Mouse (Mus musculus) hindbrain, postnatal 0 days (tissue): ENCODE results near the gene Tdrd7. TPM values are rescaled to one million over a fixed set of nuclear protein-coding genes. Genes with fewer than 3 reads are reported as not detected.
A peak's percentile ranks its signal among the peaks of the same experiment; 100 is the strongest.

Source experiments
- ATAC-seq: fragments of 200-750 bp; cut with Nextera tagmentation; 2 replicates; pipeline ENCODE4 v1.8.0; 2017; ENCODE audit warnings: mild to moderate bottlenecking, moderate TSS enrichment, moderate library complexity
- DNase-seq: peaks from one replicate; pipeline ENCODE4 v3.0.0-alpha.2; 2015; ENCODE audit warnings: low spot score
- H3K27ac ChIP-seq: fragments of 300-500 bp; sonication (generic); 2 replicates; pipeline ENCODE4 v1.5.1; 2014; ENCODE audit warnings: mild to moderate bottlenecking
- H3K27me3 ChIP-seq: fragments of 300-500 bp; sonication (generic); 2 replicates; pipeline ENCODE4 v1.6.1; 2014; ENCODE audit warnings: low read length, mixed read lengths; ENCODE audit not compliant: insufficient read depth
- H3K36me3 ChIP-seq: fragments of 300-500 bp; sonication (generic); 2 replicates; pipeline ENCODE4 v1.6.1; 2014; ENCODE audit warnings: low read length, mixed read lengths; ENCODE audit not compliant: insufficient read depth
- H3K4me1 ChIP-seq: fragments of 300-500 bp; sonication (generic); 2 replicates; pipeline ENCODE4 v1.6.1; 2014; ENCODE audit warnings: antibody characterized with exemption, low read length, mixed read lengths; ENCODE audit not compliant: insufficient read depth
- H3K4me2 ChIP-seq: fragments of 300-500 bp; sonication (generic); 2 replicates; pipeline ENCODE4 v1.6.1; 2014; ENCODE audit warnings: low read depth, mild to moderate bottlenecking, low read length, moderate library complexity, mixed read lengths
- H3K4me3 ChIP-seq: fragments of 300-500 bp; sonication (generic); 2 replicates; pipeline ENCODE4 v1.5.1; 2014; ENCODE audit warnings: low read length
- H3K9ac ChIP-seq: fragments of 300-500 bp; sonication (generic); replicated peaks from 2 replicates; pipeline ENCODE4 v1.6.1; 2014; ENCODE audit warnings: mild to moderate bottlenecking, low read length, moderate library complexity, mixed read lengths
- H3K9me3 ChIP-seq: fragments of 300-500 bp; sonication (generic); 2 replicates; pipeline ENCODE4 v1.6.1; 2016; ENCODE audit warnings: low read length, mixed read lengths
- CTCF ChIP-seq: IDR thresholded peaks from 2 replicates; pipeline ENCODE4 v1.5.1; 2016; ENCODE audit warnings: antibody characterized with exemption, control low read depth, low read depth
- WGBS: fragments of 180-500 bp; shearing (Covaris S2); extraction: QIAGEN DNeasy Blood & Tissue Kit; methylation state at CpG from one replicate; pipeline ENCODE4 v1.1.7; 2014; 5-methylcytosine and 5-hydroxymethylcytosine counted together
- polyA plus RNA-seq: library from polyadenylated mRNA; unstranded; fragments of >200 nt; fragmentation: Nextera tagmentation; extraction: Ambion mirVana; gene quantifications from 2 replicates; pipeline ENCODE4 v1.2.1, GENCODE M21; 2015
- total RNA-seq: library from RNA; depleted of rRNA; stranded (reverse); fragments of >200 nt; gene quantifications from 2 replicates; pipeline ENCODE4 v1.2.3, GENCODE M21; 2014

Tdrd7 gene
- total and polyA plus RNA-seq, 2 experiments from 2014 or later, result 26.1 to 31.3 TPM

- TF ChIP-seq CTCF, result no peak
- WGBS, result 53% methylated on average over 8 of the region's 8 CpGs
- 0 out of 2 replicates have a peak, but pooled peaks cover 10% of the 10 kb centered on the region for H3K4me1 ChIP-seq
- no peak overlapping the region for H3K27ac ChIP-seq
- H3K4me2 ChIP-seq, result no peak overlapping the region
- no peak overlapping the region for H3K4me3 ChIP-seq
- no peaks in the 10 kb centered on the region for H3K36me3 ChIP-seq
- no peak overlapping the region for H3K9ac ChIP-seq
- ATAC-seq (no peak; the same call in 1 of the 2 replicates), DNase-seq (peak; percentile 28)
- H3K27me3 ChIP-seq, result no peaks in the 10 kb centered on the region
- no peaks in the 10 kb centered on the region for H3K9me3 ChIP-seq
These were observed 100.7 kb downstream of the Tdrd7 start for GRCm38 (mm10) chr4:46065695-46066340.

- 90% methylated on average over 3 of the region's 3 CpGs for WGBS
- DNase-seq (no peak), ATAC-seq (no peak)
- TF ChIP-seq CTCF, result no peak
- H3K27me3 ChIP-seq, result no peaks in the 10 kb centered on the region
- H3K4me2 ChIP-seq, result no peak overlapping the region
- H3K27ac ChIP-seq, result no peak overlapping the region
- H3K4me3 ChIP-seq, result no peak overlapping the region
- H3K9me3 ChIP-seq, result no peaks in the 10 kb centered on the region
- no peak overlapping the region for H3K9ac ChIP-seq
- no peaks in the 10 kb centered on the region for H3K36me3 ChIP-seq
- 0 out of 2 replicates have a peak, but pooled peaks cover 10% of the 10 kb centered on the region for H3K4me1 ChIP-seq
These were observed 102.9 kb downstream of the Tdrd7 start for GRCm38 (mm10) chr4:46068060-46068459.

GRCm38 (mm10) chr4:46068573-46068972 lies 103.4 kb downstream of the Tdrd7 start:
- no peak overlapping the region for H3K9ac ChIP-seq
- H3K4me2 ChIP-seq, result no peak overlapping the region
- H3K27ac ChIP-seq, result no peak overlapping the region
- no peak overlapping the region for H3K4me3 ChIP-seq
- H3K36me3 ChIP-seq, result no peaks in the 10 kb centered on the region
- no peaks in the 10 kb centered on the region for H3K9me3 ChIP-seq
- DNase-seq (no peak), ATAC-seq (no peak)
- no peaks in the 10 kb centered on the region for H3K27me3 ChIP-seq
- WGBS, result 46% methylated on average over 1 of the region's 1 CpGs
- 0 out of 2 replicates have a peak, but pooled peaks cover 10% of the 10 kb centered on the region for H3K4me1 ChIP-seq
- TF ChIP-seq CTCF, result no peak

GRCm38 (mm10) chr4:46069851-46070482 lies 104.8 kb downstream of the Tdrd7 start:
- Histone ChIP-seq H3K4me3 (no peak overlapping the region), H3K27ac (no peak overlapping the region), H3K4me2 (no peak overlapping the region), H3K9me3 (no peaks in the 10 kb centered on the region), H3K36me3 (no peaks in the 10 kb centered on the region), H3K27me3 (no peaks in the 10 kb centered on the region), H3K4me1 (0 out of 2 replicates have a peak, but pooled peaks cover 10% of the 10 kb centered on the region), H3K9ac (no peak overlapping the region)
- 41% methylated on average over 6 of the region's 6 CpGs for WGBS
- TF ChIP-seq CTCF, result no peak
- peak; percentile 14 for DNase-seq
- no peak for ATAC-seq

- DNase-seq (no peak), ATAC-seq (no peak)
- no peak overlapping the region for H3K27ac ChIP-seq
- TF ChIP-seq CTCF, result no peak
- no peaks in the 10 kb centered on the region for H3K27me3 ChIP-seq
- H3K9ac ChIP-seq, result no peak overlapping the region
- no peak overlapping the region for H3K4me2 ChIP-seq
- no peaks in the 10 kb centered on the region for H3K36me3 ChIP-seq
- no peaks in the 10 kb centered on the region for H3K9me3 ChIP-seq
- 80% methylated on average over 6 of the region's 6 CpGs for WGBS
- H3K4me1 ChIP-seq, result no peaks in the 10 kb centered on the region
- no peak overlapping the region for H3K4me3 ChIP-seq
These were observed 107.5 kb downstream of the Tdrd7 start for GRCm38 (mm10) chr4:46072631-46073030.

- Histone ChIP-seq H3K27ac (no peak overlapping the region), H3K4me2 (no peak overlapping the region), H3K9me3 (no peaks in the 10 kb centered on the region), H3K4me1 (no peaks in the 10 kb centered on the region), H3K27me3 (no peaks in the 10 kb centered on the region), H3K4me3 (no peak overlapping the region), H3K36me3 (no peaks in the 10 kb centered on the region), H3K9ac (no peak overlapping the region)
- TF ChIP-seq CTCF, result no peak
- ATAC-seq (no peak), DNase-seq (peak; percentile 15)
- WGBS, result 34% methylated on average over 4 of the region's 4 CpGs
These were observed 108.6 kb downstream of the Tdrd7 start for GRCm38 (mm10) chr4:46073736-46074135.

- Histone ChIP-seq H3K9me3 (no peaks in the 10 kb centered on the region), H3K36me3 (no peaks in the 10 kb centered on the region), H3K4me2 (no peak overlapping the region), H3K4me1 (no peaks in the 10 kb centered on the region), H3K27ac (no peak overlapping the region), H3K4me3 (no peak overlapping the region), H3K27me3 (no peaks in the 10 kb centered on the region), H3K9ac (no peak overlapping the region)
- no peak for DNase-seq
- WGBS, result 88% methylated on average over 3 of the region's 3 CpGs
- no peak for ATAC-seq
- TF ChIP-seq CTCF, result no peak
These were observed 110.5 kb downstream of the Tdrd7 start for GRCm38 (mm10) chr4:46075664-46076063.
